Mouse (Mus musculus) megakaryocyte, embryonic 14.5 days (primary cell): ENCODE results near the gene Inpp5f.

Source experiments
- FLI1 ChIP-seq: IDR thresholded peaks from 2 replicates; pipeline ENCODE4 v1.6.1; 2012; ENCODE audit warnings: low read length, inconsistent platforms, mixed read lengths
- GATA1 ChIP-seq: IDR thresholded peaks from 3 replicates; pipeline ENCODE4 v1.6.1; 2012; ENCODE audit warnings: mixed read lengths, low read length, inconsistent platforms, borderline replicate concordance

DNA sequence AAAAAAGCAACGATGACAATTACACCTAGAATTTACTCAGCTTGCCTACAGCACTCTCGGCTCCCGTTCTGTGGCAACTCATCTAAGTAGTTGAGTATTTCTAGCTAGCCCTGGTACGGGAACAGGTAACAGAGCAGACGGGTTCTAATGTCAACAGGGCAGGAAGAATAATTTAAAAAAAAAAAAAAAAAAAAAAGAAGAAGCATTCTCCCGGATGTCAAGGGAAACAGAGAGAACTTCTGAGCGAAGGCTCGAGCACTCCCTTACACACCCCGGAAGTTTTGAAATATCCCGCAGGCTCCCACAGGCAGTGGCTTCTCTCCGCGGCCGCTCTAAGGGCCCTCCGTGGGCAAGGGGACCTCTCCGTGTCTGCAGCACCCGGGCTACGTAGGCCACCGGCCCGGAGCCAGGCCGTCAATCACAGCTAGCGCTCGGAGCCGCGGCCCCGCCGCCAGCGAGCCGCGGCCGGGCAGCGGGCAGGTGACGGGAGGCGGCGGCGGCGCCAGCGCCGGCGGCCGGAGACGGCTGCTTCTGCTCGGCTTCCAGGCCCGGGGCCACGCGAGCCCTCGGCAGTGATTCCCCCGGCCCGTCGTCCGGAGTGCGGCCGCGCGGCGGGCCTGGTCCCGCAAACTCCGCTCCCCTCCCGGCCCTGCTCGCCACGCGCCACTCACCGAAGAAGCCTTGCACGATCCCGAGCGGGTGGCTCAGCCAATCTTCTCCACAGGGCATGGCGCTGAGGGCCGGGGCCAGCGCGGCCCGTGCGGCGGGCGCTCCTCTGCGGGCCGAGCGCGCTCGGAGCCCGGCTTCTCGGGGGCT, 128.5 kb downstream of the Inpp5f start:
- TF ChIP-seq FLI1 = no peak
- no peak for TF ChIP-seq GATA1
